Mouse (Mus musculus): Measurements from ENCODE around the gene Tspan11.

Tspan11 gene

DNA sequence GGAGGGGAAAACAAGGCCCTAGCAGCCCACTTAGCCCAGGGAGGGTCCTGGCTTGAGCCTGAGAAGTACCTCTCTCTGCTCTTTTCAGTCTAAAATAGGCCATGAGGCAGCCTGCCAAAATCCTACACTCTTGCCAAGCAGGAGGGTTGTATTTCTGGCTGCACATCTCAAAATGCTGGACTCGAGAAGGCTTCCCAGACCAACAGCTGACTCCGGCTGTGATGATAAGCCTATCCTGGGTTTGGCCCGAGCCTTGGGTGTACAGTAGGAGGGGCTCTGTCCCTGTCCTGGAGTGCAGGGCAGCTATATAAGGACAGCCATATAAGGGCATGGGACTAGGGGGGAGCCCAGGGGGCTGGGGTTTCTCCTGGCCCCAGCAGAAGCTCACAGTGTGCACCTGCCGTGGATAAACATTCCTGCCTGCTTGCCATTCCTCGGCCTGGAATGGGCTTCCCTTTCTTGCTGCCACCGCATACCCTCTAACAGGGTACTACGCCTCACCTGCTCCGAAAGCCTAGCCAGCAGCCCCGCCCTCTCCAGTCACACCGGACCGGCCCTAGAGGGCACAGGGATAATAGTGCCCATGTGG is 102.3 kb downstream of the Tspan11 start:
- DNase-seq (ENCODE audit: low read depth, low spot score) = no peak

DNA sequence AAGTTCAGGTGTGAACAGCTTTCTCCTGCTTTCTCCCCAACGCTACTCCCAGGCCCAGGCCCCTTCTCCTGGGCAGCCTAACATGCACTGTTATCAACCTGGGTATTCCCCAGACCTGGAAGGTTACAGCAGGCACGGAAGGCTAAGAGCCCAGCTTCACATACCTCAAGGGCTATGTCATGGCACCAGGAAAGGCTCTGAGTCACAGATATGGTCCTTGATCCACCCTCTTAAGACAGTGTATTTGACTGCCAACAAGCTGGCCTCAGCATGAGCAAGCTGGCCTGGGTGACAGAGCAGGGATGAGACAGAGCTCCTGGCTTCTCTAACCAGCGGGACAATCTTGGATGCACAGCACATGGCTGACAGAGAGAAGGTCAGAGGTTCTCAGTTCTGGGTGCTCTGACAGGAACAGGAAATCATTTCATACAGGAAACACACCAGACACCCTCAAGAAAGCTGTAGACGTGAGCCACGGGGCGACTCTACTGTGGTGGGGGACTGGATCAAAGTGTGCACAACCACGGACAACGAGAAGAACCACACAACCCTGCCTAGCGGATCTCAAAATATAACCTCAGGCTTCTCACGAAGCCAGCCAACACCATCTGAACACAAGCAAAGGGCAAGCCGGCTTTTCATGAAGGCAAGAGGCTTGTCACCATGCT is 104.3 kb downstream of the Tspan11 start:
- DNase-seq (ENCODE audit: low read depth, low spot score) = peak; percentile 65

DNA sequence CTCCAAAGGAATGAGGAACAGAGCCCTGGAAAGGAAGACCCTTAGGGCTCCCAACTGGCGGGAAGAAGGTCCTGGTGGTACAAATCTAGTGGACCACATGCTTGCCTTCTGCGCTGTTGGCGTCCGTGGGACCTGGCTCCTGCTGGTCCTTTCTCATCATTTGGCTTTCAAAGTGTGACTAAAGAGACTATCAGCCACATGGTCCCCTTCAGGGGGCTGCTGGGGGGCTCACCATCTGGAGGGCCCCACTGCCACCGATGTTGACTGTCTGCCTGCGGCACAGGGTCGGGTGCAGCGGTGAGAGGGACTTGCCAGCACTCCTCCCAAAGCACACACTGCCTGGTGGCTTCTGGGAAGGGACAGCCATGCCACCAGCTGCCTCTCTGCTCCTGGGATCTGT is 105.6 kb downstream of the Tspan11 start:
- DNase-seq (ENCODE audit: low read depth, low spot score) = no peak

DNA sequence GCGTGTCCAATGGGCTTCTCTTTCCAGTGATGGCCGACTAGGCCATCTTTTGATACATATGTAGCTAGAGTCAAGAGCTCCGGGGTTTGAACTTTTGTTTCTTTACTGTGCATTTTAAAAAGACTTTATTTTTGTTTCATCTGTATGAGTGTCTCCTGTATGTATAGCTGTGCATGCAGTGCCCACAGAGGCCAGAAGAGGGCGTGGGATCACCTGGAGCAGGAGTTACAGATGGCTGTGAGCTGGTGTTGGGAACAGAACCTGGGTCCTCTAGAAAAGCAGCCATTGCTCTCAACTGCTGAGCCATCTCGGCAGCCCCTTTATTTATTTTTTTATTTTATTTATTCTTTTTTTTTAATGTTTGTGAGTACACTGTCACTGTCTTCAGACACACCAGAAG is 109.5 kb downstream of the Tspan11 start:
- no peak for DNase-seq (ENCODE audit: low read depth, low spot score)

DNA sequence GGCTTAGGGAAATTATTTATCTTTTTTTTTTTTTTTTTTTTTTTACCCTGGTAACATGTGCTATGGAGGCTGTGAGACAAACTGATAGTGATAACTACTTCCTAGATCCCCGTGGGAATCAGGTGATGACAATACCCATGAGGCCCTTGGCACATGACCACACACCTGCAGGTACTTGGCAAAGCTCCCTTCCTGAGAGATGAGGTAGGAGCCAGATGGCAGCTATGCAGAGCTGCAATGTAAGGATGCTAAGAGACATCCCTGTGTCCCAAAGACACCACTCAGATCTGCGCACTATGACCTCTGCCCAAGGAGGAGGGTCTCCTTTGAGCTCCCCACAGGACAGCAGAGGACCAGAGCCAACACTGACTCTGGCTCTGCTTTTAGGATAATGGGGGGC is 111.7 kb downstream of the Tspan11 start:
- no peak for DNase-seq (ENCODE audit: low read depth, low spot score)

DNA sequence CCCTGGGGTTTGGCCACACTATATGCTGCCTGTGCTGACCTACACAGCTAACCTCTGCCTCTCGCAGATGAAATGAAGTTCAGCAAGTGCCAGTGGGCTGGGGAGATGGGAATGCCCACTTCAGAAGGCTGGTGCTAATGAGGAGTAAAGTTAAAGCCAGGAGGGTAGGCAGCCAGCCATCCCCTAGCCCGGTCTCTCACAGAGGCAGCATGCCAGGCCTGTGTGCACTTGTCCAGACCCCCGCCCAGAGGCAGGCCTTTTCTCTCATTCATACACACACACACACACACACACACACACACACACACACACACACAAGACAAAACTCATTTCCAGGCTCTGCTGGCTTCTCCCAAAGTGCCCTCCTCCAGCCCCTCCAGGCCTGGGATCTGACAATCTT is 113.4 kb downstream of the Tspan11 start:
- no peak for DNase-seq (ENCODE audit: low read depth, low spot score)

DNA sequence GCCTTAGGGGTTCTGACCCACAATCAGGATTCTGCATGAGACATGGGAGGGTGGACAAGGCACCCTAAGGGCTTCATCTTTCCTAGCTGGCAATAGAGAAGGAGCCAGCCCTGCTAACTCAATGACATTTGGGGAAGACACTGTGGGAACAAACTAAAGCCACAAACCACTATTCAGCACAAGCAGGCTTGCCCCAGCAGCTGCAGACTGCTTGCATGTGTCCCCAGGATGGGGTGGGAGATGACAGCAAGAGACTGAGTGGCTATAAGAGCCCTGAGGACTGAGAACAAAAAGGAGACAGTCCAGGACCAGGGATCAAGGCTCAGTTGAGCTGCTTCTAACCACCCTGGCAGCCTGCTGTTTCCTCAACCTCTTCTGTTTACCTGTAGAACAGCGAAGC is 114.2 kb downstream of the Tspan11 start:
- DNase-seq (ENCODE audit: low read depth, low spot score) = no peak

DNA sequence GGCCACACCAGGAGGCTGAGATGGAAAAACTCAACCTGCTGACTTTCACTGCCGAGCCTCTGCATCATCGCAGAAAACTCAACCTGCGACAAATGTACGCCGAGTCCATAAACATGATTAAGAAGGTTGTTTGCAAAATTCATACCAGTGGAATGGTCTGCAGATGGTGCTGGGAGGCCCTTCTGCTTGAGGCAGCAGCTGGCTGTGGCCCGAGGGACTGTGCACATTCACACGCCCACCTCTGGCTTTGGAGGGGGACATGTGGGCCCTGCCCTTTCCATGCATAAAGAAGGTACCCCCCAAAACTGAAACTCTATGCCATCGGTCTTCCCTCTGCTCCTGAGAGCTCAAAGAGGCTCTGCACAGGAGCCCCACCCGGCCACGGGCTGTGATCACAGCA is 114.7 kb downstream of the Tspan11 start:
- no peak for DNase-seq (ENCODE audit: low read depth, low spot score)

DNA sequence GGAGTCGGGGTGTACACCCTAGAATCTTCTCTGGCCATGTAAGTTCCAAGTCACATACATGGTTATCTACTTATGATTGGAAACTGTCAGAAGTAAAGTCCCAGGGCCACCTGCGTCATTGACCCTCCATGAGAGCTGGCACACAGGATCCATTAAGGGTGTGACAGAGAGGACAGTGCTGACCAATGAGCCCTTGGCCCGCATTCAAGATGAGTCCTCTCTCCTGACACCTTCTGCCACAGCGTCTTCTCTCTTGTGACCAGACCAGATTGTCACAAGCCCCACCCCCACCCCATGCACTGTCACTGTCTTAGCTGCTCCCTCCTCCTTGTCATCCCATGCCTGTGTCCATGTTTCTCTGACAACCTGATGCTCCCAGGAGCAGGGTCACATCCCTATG is 115.3 kb downstream of the Tspan11 start:
- DNase-seq (ENCODE audit: low read depth, low spot score) = no peak

DNA sequence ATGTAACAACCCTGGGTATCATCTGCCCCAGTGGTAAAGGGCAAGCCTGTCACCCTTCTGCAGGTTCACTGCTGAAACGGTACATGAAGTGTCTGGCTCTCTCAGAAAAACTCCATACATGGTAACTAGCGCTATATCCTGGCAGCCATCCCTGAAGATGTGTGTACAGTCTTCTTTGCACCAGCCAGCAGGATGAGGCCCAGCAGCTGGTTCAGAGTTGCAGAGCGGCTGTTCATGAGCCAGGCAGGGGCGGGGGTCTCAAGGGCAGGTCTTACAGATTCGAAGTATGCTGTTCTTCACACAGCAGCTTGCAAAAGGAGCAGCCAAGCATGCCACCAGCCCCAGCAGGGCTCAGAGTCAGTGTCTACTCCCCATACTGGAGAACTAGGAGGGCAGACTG is 116.2 kb downstream of the Tspan11 start:
- DNase-seq (ENCODE audit: low read depth, low spot score) = no peak
